Mouse (Mus musculus) hindbrain, postnatal 0 days (tissue): ENCODE data around the gene Itpr2. TPM values are rescaled to one million over a fixed set of nuclear protein-coding genes. Genes with fewer than 3 reads are reported as not detected.

Source experiments
- ATAC-seq: fragments of 200-750 bp; cut with Nextera tagmentation; 2 replicates; pipeline ENCODE4 v1.8.0; 2017; ENCODE audit warnings: mild to moderate bottlenecking, moderate TSS enrichment, moderate library complexity
- DNase-seq: peaks from one replicate; pipeline ENCODE4 v3.0.0-alpha.2; 2015; ENCODE audit warnings: low spot score
- H3K27ac ChIP-seq: fragments of 300-500 bp; sonication (generic); 2 replicates; pipeline ENCODE4 v1.5.1; 2014; ENCODE audit warnings: mild to moderate bottlenecking
- H3K27me3 ChIP-seq: fragments of 300-500 bp; sonication (generic); 2 replicates; pipeline ENCODE4 v1.6.1; 2014; ENCODE audit warnings: low read length, mixed read lengths; ENCODE audit not compliant: insufficient read depth
- H3K36me3 ChIP-seq: fragments of 300-500 bp; sonication (generic); 2 replicates; pipeline ENCODE4 v1.6.1; 2014; ENCODE audit warnings: low read length, mixed read lengths; ENCODE audit not compliant: insufficient read depth
- H3K4me1 ChIP-seq: fragments of 300-500 bp; sonication (generic); 2 replicates; pipeline ENCODE4 v1.6.1; 2014; ENCODE audit warnings: antibody characterized with exemption, low read length, mixed read lengths; ENCODE audit not compliant: insufficient read depth
- H3K4me2 ChIP-seq: fragments of 300-500 bp; sonication (generic); 2 replicates; pipeline ENCODE4 v1.6.1; 2014; ENCODE audit warnings: low read depth, mild to moderate bottlenecking, low read length, moderate library complexity, mixed read lengths
- H3K4me3 ChIP-seq: fragments of 300-500 bp; sonication (generic); 2 replicates; pipeline ENCODE4 v1.5.1; 2014; ENCODE audit warnings: low read length
- H3K9ac ChIP-seq: fragments of 300-500 bp; sonication (generic); replicated peaks from 2 replicates; pipeline ENCODE4 v1.6.1; 2014; ENCODE audit warnings: mild to moderate bottlenecking, low read length, moderate library complexity, mixed read lengths
- H3K9me3 ChIP-seq: fragments of 300-500 bp; sonication (generic); 2 replicates; pipeline ENCODE4 v1.6.1; 2016; ENCODE audit warnings: low read length, mixed read lengths
- CTCF ChIP-seq: IDR thresholded peaks from 2 replicates; pipeline ENCODE4 v1.5.1; 2016; ENCODE audit warnings: antibody characterized with exemption, control low read depth, low read depth
- WGBS: fragments of 180-500 bp; shearing (Covaris S2); extraction: QIAGEN DNeasy Blood & Tissue Kit; methylation state at CpG from one replicate; pipeline ENCODE4 v1.1.7; 2014; 5-methylcytosine and 5-hydroxymethylcytosine counted together
- polyA plus RNA-seq: library from polyadenylated mRNA; unstranded; fragments of >200 nt; fragmentation: Nextera tagmentation; extraction: Ambion mirVana; gene quantifications from 2 replicates; pipeline ENCODE4 v1.2.1, GENCODE M21; 2015
- total RNA-seq: library from RNA; depleted of rRNA; stranded (reverse); fragments of >200 nt; gene quantifications from 2 replicates; pipeline ENCODE4 v1.2.3, GENCODE M21; 2014

Gene Itpr2
- total and polyA plus RNA-seq, 2 experiments from 2014 or later = 15.3 to 15.7 TPM

GRCm38 (mm10) chr6:146429694-146430380 lies 72.2 kb downstream of the Itpr2 start:
- no peaks in the 10 kb centered on the region for H3K4me1 ChIP-seq
- no peak overlapping the region for H3K4me3 ChIP-seq
- peak; percentile 65 for TF ChIP-seq CTCF
- no peaks in the 10 kb centered on the region for H3K36me3 ChIP-seq
- no peak overlapping the region for H3K27ac ChIP-seq
- DNase-seq (peak; percentile 40), ATAC-seq (peak; percentile 72; the same call in 1 of the 2 replicates)
- H3K27me3 ChIP-seq = no peaks in the 10 kb centered on the region
- no peaks in the 10 kb centered on the region for H3K9me3 ChIP-seq
- H3K4me2 ChIP-seq = no peak overlapping the region
- 65% methylated on average over 9 of the region's 9 CpGs for WGBS
- H3K9ac ChIP-seq = no peak overlapping the region

- H3K4me2 ChIP-seq = no peak overlapping the region
- no peak for TF ChIP-seq CTCF
- ATAC-seq = no peak
Measured at GRCm38 (mm10) chr6:146424778-146425177, 77.2 kb downstream of the Itpr2 start.

GRCm38 (mm10) chr6:146424326-146424725 lies 77.7 kb downstream of the Itpr2 start:
- DNase-seq (no peak), ATAC-seq (no peak; the same call in 1 of the 2 replicates)
- no peaks in the 10 kb centered on the region for H3K9me3 ChIP-seq
- WGBS = 71% methylated on average over 6 of the region's 6 CpGs
- no peak for TF ChIP-seq CTCF
- H3K4me2 ChIP-seq = no peak overlapping the region
- no peaks in the 10 kb centered on the region for H3K4me1 ChIP-seq
- no peak overlapping the region for H3K9ac ChIP-seq
- H3K27ac ChIP-seq = no peak overlapping the region
- no peaks in the 10 kb centered on the region for H3K36me3 ChIP-seq
- H3K27me3 ChIP-seq = no peaks in the 10 kb centered on the region
- H3K4me3 ChIP-seq = no peak overlapping the region

More at GRCm38 (mm10) chr6:146424778-146425177, 77.2 kb downstream of the Itpr2 start:
- 85% methylated on average over 3 of the region's 3 CpGs for WGBS
- H3K9me3 ChIP-seq = no peaks in the 10 kb centered on the region
- H3K4me1 ChIP-seq = no peaks in the 10 kb centered on the region
- no peaks in the 10 kb centered on the region for H3K27me3 ChIP-seq
- H3K4me3 ChIP-seq = no peak overlapping the region
- H3K27ac ChIP-seq = no peak overlapping the region
- H3K9ac ChIP-seq = no peak overlapping the region
- no peak for DNase-seq
- no peaks in the 10 kb centered on the region for H3K36me3 ChIP-seq

- DNase-seq = no peak
- H3K9ac ChIP-seq = no peak overlapping the region
- WGBS = 38% methylated on average over 6 of the region's 6 CpGs
- no peak overlapping the region for H3K4me2 ChIP-seq
- no peak for ATAC-seq
- H3K4me1 ChIP-seq = no peaks in the 10 kb centered on the region
- H3K9me3 ChIP-seq = no peaks in the 10 kb centered on the region
- H3K4me3 ChIP-seq = no peak overlapping the region
- TF ChIP-seq CTCF = no peak
- H3K27me3 ChIP-seq = no peaks in the 10 kb centered on the region
- no peaks in the 10 kb centered on the region for H3K36me3 ChIP-seq
- no peak overlapping the region for H3K27ac ChIP-seq
Measured at GRCm38 (mm10) chr6:146420718-146421117, 81.3 kb downstream of the Itpr2 start.

- TF ChIP-seq CTCF = no peak
- no peak overlapping the region for H3K27ac ChIP-seq
- no peak for ATAC-seq
- 76% methylated on average over 2 of the region's 2 CpGs for WGBS
- H3K9me3 ChIP-seq = no peaks in the 10 kb centered on the region
- no peak overlapping the region for H3K9ac ChIP-seq
- no peaks in the 10 kb centered on the region for H3K36me3 ChIP-seq
- H3K4me3 ChIP-seq = no peak overlapping the region
- no peaks in the 10 kb centered on the region for H3K4me1 ChIP-seq
- DNase-seq = no peak
- H3K4me2 ChIP-seq = no peak overlapping the region
- no peaks in the 10 kb centered on the region for H3K27me3 ChIP-seq
Measured at GRCm38 (mm10) chr6:146416461-146416860, 85.6 kb downstream of the Itpr2 start.

GRCm38 (mm10) chr6:146414094-146414493 lies 87.9 kb downstream of the Itpr2 start:
- no peak for DNase-seq
- no peaks in the 10 kb centered on the region for H3K9me3 ChIP-seq
- H3K9ac ChIP-seq = no peak overlapping the region
- no peaks in the 10 kb centered on the region for H3K27me3 ChIP-seq
- no peak overlapping the region for H3K4me2 ChIP-seq
- no peak overlapping the region for H3K4me3 ChIP-seq
- no peak for TF ChIP-seq CTCF
- H3K4me1 ChIP-seq = peaks cover 2% of the 10 kb centered on the region; the same call in 1 of the 2 replicates
- ATAC-seq = no peak
- H3K27ac ChIP-seq = no peak overlapping the region
- 75% methylated on average over 7 of the region's 7 CpGs for WGBS
- H3K36me3 ChIP-seq = no peaks in the 10 kb centered on the region

GRCm38 (mm10) chr6:146411446-146412070 lies 90.5 kb downstream of the Itpr2 start:
- no peak overlapping the region for H3K4me3 ChIP-seq
- H3K4me2 ChIP-seq = no peak overlapping the region

More at GRCm38 (mm10) chr6:146411446-146412070, 90.5 kb downstream of the Itpr2 start:
- Histone ChIP-seq H3K27me3 (no peaks in the 10 kb centered on the region), H3K36me3 (no peaks in the 10 kb centered on the region), H3K27ac (no peak overlapping the region), H3K9ac (no peak overlapping the region), H3K9me3 (no peaks in the 10 kb centered on the region), H3K4me1 (peaks cover 2% of the 10 kb centered on the region; the same call in 1 of the 2 replicates)
- WGBS = 85% methylated on average over 16 of the region's 16 CpGs
- TF ChIP-seq CTCF = no peak
- ATAC-seq (no peak), DNase-seq (no peak)
